Mouse (Mus musculus): Measurements from ENCODE around the gene Gm45208. TPM values are rescaled to one million over a fixed set of nuclear protein-coding genes. Genes with fewer than 3 reads are reported as not detected.

Gene Gm45208
- not detected in 2 replicates for polyA plus RNA-seq (2014; fragmentation: Nextera tagmentation; extraction: Ambion mirVana)

GRCm38 (mm10) chrX:7721514-7722281 is at the start of gene Gm45208:
Gene Gm45208 (plus strand): TSS chrX:7722245.
- Histone ChIP-seq H3K4me1 (ENCODE audit: control insufficient read depth, insufficient read depth, low read length) (no peaks in the 10 kb centered on the region), H3K9ac (ENCODE audit: low read length) (peak within 1 kb of the TSS; percentile 60), H3K27me3 (ENCODE audit: control insufficient read depth, insufficient read depth, low read length) (no peaks in the 10 kb centered on the region), H3K9me3 (ENCODE audit: control insufficient read depth, low read length) (no peaks in the 10 kb centered on the region), H3K36me3 (ENCODE audit: control insufficient read depth, insufficient read depth, low read length) (no peaks in the 10 kb centered on the region), H3K4me3 (ENCODE audit: low read depth, low read length) (peak within 1 kb of the TSS; percentile 48), H3K27ac (ENCODE audit: low read depth, low read length) (0 out of 2 replicates have a peak within 1 kb of the TSS, but pooled peaks have one; percentile 40), H3K4me2 (ENCODE audit: low read depth) (peak within 1 kb of the TSS; percentile 56)
- DNase-seq (ENCODE audit: low spot score), result peak; percentile 78
- ATAC-seq (ENCODE audit: insufficient read depth, low FRiP score, low TSS enrichment), result peak; percentile 83
- 23% methylated on average over 22 of the region's 22 CpGs for WGBS

GRCm38 (mm10) chrX:7672739-7673138 is 49.3 kb upstream of the Gm45208 start:
- Histone ChIP-seq H3K4me1 (ENCODE audit: control insufficient read depth, insufficient read depth, low read length) (no peaks in the 10 kb centered on the region), H3K4me3 (ENCODE audit: low read depth, low read length) (no peak overlapping the region), H3K9ac (ENCODE audit: low read length) (no peak overlapping the region), H3K4me2 (ENCODE audit: low read depth) (no peak overlapping the region), H3K9me3 (ENCODE audit: control insufficient read depth, low read length) (no peaks in the 10 kb centered on the region), H3K27ac (ENCODE audit: low read depth, low read length) (no peak overlapping the region), H3K27me3 (ENCODE audit: control insufficient read depth, insufficient read depth, low read length) (no peaks in the 10 kb centered on the region), H3K36me3 (ENCODE audit: control insufficient read depth, insufficient read depth, low read length) (no peaks in the 10 kb centered on the region)
- ATAC-seq (ENCODE audit: insufficient read depth, low FRiP score, low TSS enrichment) (no peak), DNase-seq (ENCODE audit: low spot score) (no peak)
- WGBS, result 40% methylated on average over 6 of the region's 6 CpGs

GRCm38 (mm10) chrX:7673578-7674281 is 48.3 kb upstream of the Gm45208 start:
- H3K9ac ChIP-seq (ENCODE audit: low read length), result no peak overlapping the region
- WGBS, result 39% methylated on average over 12 of the region's 12 CpGs
- H3K27me3 ChIP-seq (ENCODE audit: control insufficient read depth, insufficient read depth, low read length), result no peaks in the 10 kb centered on the region
- ATAC-seq (ENCODE audit: insufficient read depth, low FRiP score, low TSS enrichment), result no peak
- no peaks in the 10 kb centered on the region for H3K9me3 ChIP-seq (ENCODE audit: control insufficient read depth, low read length)
- H3K36me3 ChIP-seq (ENCODE audit: control insufficient read depth, insufficient read depth, low read length), result no peaks in the 10 kb centered on the region
- no peak for DNase-seq (ENCODE audit: low spot score)
- no peaks in the 10 kb centered on the region for H3K4me1 ChIP-seq (ENCODE audit: control insufficient read depth, insufficient read depth, low read length)
- H3K27ac ChIP-seq (ENCODE audit: low read depth, low read length), result no peak overlapping the region
- H3K4me2 ChIP-seq (ENCODE audit: low read depth), result no peak overlapping the region
- H3K4me3 ChIP-seq (ENCODE audit: low read depth, low read length), result no peak overlapping the region

- no peak for DNase-seq (ENCODE audit: low spot score)
- no peaks in the 10 kb centered on the region for H3K36me3 ChIP-seq (ENCODE audit: control insufficient read depth, insufficient read depth, low read length)
- H3K4me2 ChIP-seq (ENCODE audit: low read depth), result peak overlapping the region; percentile 32
- 38% methylated on average over 27 of the region's 28 CpGs for WGBS
- no peaks in the 10 kb centered on the region for H3K27me3 ChIP-seq (ENCODE audit: control insufficient read depth, insufficient read depth, low read length)
- H3K4me3 ChIP-seq (ENCODE audit: low read depth, low read length), result 0 out of 2 replicates have a peak overlapping the region, but pooled peaks have one; percentile 4
- no peak for ATAC-seq (ENCODE audit: insufficient read depth, low FRiP score, low TSS enrichment)
- H3K4me1 ChIP-seq (ENCODE audit: control insufficient read depth, insufficient read depth, low read length), result no peaks in the 10 kb centered on the region
- H3K27ac ChIP-seq (ENCODE audit: low read depth, low read length), result no peak overlapping the region
- no peaks in the 10 kb centered on the region for H3K9me3 ChIP-seq (ENCODE audit: control insufficient read depth, low read length)
- H3K9ac ChIP-seq (ENCODE audit: low read length), result no peak overlapping the region
These were observed 47.6 kb upstream of the Gm45208 start for GRCm38 (mm10) chrX:7674284-7675000.

- WGBS, result 39% methylated on average over 10 of the region's 10 CpGs
- H3K4me3 ChIP-seq (ENCODE audit: low read depth, low read length), result 0 out of 2 replicates have a peak overlapping the region, but pooled peaks have one; percentile 4
- ATAC-seq (ENCODE audit: insufficient read depth, low FRiP score, low TSS enrichment), result no peak
These were observed 47.1 kb upstream of the Gm45208 start for GRCm38 (mm10) chrX:7675001-7675380.

GRCm38 (mm10) chrX:7678986-7679385 is 43.1 kb upstream of the Gm45208 start:
- Histone ChIP-seq H3K4me1 (ENCODE audit: control insufficient read depth, insufficient read depth, low read length) (no peaks in the 10 kb centered on the region), H3K9me3 (ENCODE audit: control insufficient read depth, low read length) (no peaks in the 10 kb centered on the region), H3K27ac (ENCODE audit: low read depth, low read length) (no peak overlapping the region), H3K9ac (ENCODE audit: low read length) (no peak overlapping the region), H3K4me2 (ENCODE audit: low read depth) (no peak overlapping the region), H3K36me3 (ENCODE audit: control insufficient read depth, insufficient read depth, low read length) (no peaks in the 10 kb centered on the region), H3K4me3 (ENCODE audit: low read depth, low read length) (no peak overlapping the region), H3K27me3 (ENCODE audit: control insufficient read depth, insufficient read depth, low read length) (no peaks in the 10 kb centered on the region)
- WGBS, result 53% methylated on average over 3 of the region's 3 CpGs
- DNase-seq (ENCODE audit: low spot score) (no peak), ATAC-seq (ENCODE audit: insufficient read depth, low FRiP score, low TSS enrichment) (no peak)

More at GRCm38 (mm10) chrX:7675001-7675380, 47.1 kb upstream of the Gm45208 start:
- Histone ChIP-seq H3K27ac (ENCODE audit: low read depth, low read length) (no peak overlapping the region), H3K4me2 (ENCODE audit: low read depth) (peak overlapping the region; percentile 32), H3K36me3 (ENCODE audit: control insufficient read depth, insufficient read depth, low read length) (no peaks in the 10 kb centered on the region), H3K9me3 (ENCODE audit: control insufficient read depth, low read length) (no peaks in the 10 kb centered on the region), H3K27me3 (ENCODE audit: control insufficient read depth, insufficient read depth, low read length) (no peaks in the 10 kb centered on the region), H3K4me1 (ENCODE audit: control insufficient read depth, insufficient read depth, low read length) (no peaks in the 10 kb centered on the region), H3K9ac (ENCODE audit: low read length) (no peak overlapping the region)
- DNase-seq (ENCODE audit: low spot score), result no peak

GRCm38 (mm10) chrX:7679405-7680056 is 42.5 kb upstream of the Gm45208 start:
- ATAC-seq (ENCODE audit: insufficient read depth, low FRiP score, low TSS enrichment) (peak; percentile 86), DNase-seq (ENCODE audit: low spot score) (peak; percentile 93)
- H3K27me3 ChIP-seq (ENCODE audit: control insufficient read depth, insufficient read depth, low read length), result no peaks in the 10 kb centered on the region
- H3K4me1 ChIP-seq (ENCODE audit: control insufficient read depth, insufficient read depth, low read length), result no peaks in the 10 kb centered on the region
- H3K36me3 ChIP-seq (ENCODE audit: control insufficient read depth, insufficient read depth, low read length), result no peaks in the 10 kb centered on the region
- H3K27ac ChIP-seq (ENCODE audit: low read depth, low read length), result no peak overlapping the region
- H3K9me3 ChIP-seq (ENCODE audit: control insufficient read depth, low read length), result no peaks in the 10 kb centered on the region
- H3K4me2 ChIP-seq (ENCODE audit: low read depth), result peak overlapping the region; percentile 36
- no peak overlapping the region for H3K9ac ChIP-seq (ENCODE audit: low read length)
- H3K4me3 ChIP-seq (ENCODE audit: low read depth, low read length), result peak overlapping the region; percentile 15; the same call in 1 of the 2 replicates
- whole genome bisulfite sequencing, result 18% methylated on average over 27 of the region's 27 CpGs

- Histone ChIP-seq H3K4me2 (ENCODE audit: low read depth) (peak overlapping the region; percentile 36), H3K9ac (ENCODE audit: low read length) (no peak overlapping the region), H3K27me3 (ENCODE audit: control insufficient read depth, insufficient read depth, low read length) (no peaks in the 10 kb centered on the region), H3K9me3 (ENCODE audit: control insufficient read depth, low read length) (no peaks in the 10 kb centered on the region), H3K4me1 (ENCODE audit: control insufficient read depth, insufficient read depth, low read length) (no peaks in the 10 kb centered on the region), H3K36me3 (ENCODE audit: control insufficient read depth, insufficient read depth, low read length) (no peaks in the 10 kb centered on the region), H3K27ac (ENCODE audit: low read depth, low read length) (no peak overlapping the region), H3K4me3 (ENCODE audit: low read depth, low read length) (peak overlapping the region; percentile 15; the same call in 1 of the 2 replicates)
- WGBS, result 20% methylated on average over 9 of the region's 12 CpGs
- DNase-seq (ENCODE audit: low spot score) (no peak), ATAC-seq (ENCODE audit: insufficient read depth, low FRiP score, low TSS enrichment) (peak; percentile 45; the same call in 1 of the 2 replicates)
These were observed 42.0 kb upstream of the Gm45208 start for GRCm38 (mm10) chrX:7680057-7680412.

Measured in neural tube, embryonic 11.5 days (tissue).